Mouse (Mus musculus) ES-E14 (cell line): ENCODE data around the gene Trdn. TPM values are rescaled to one million over a fixed set of nuclear protein-coding genes. Genes with fewer than 3 reads are reported as not detected.

ENCODE experiments used
- DNase-seq: peaks from one replicate; pipeline ENCODE4 v3.0.0-alpha.2; 2013; ENCODE audit warnings: low read depth, low spot score
- H3K27ac ChIP-seq: 2 replicates; pipeline ENCODE4 v1.5.1; 2012; ENCODE audit warnings: low read depth, mild to moderate bottlenecking, low read length, moderate library complexity, mixed read lengths; ENCODE audit not compliant: poor library complexity, insufficient read depth, severe bottlenecking
- H3K36me3 ChIP-seq: 2 replicates; pipeline ENCODE4 v1.6.1; 2012; ENCODE audit warnings: mild to moderate bottlenecking, low read length, moderate library complexity, mixed read lengths; ENCODE audit not compliant: control insufficient read depth, poor library complexity, insufficient read depth, severe bottlenecking
- H3K4me1 ChIP-seq, 2 experiments: fragments of 150-350 bp in 1 of 2; sonication (generic) in 1 of 2; 2 replicates each; pipeline ENCODE4 v1.6.1; 2012; ENCODE audit warnings: low read length in 2 of 2, mild to moderate bottlenecking in 1 of 2, mixed read lengths in 1 of 2; ENCODE audit not compliant: control insufficient read depth in 2 of 2, insufficient read depth in 2 of 2, poor library complexity in 1 of 2
- H3K4me3 ChIP-seq, 2 experiments: fragments of 150-350 bp in 1 of 2; sonication (generic) in 1 of 2; 2 replicates each; pipeline ENCODE4 v1.5.1; 2012; ENCODE audit warnings: low read length in 2 of 2, low read depth in 1 of 2, mild to moderate bottlenecking in 1 of 2, mixed read lengths in 1 of 2; ENCODE audit not compliant: insufficient read depth in 1 of 2, poor library complexity in 1 of 2, severe bottlenecking in 1 of 2
- H3K9ac ChIP-seq: 2 replicates; pipeline ENCODE4 v1.6.1; 2012; ENCODE audit warnings: low read depth, mild to moderate bottlenecking, low read length, mixed read lengths; ENCODE audit not compliant: poor library complexity, insufficient read depth, severe bottlenecking
- H3K9me3 ChIP-seq: fragments of 150-350 bp; sonication (generic); 2 replicates; pipeline ENCODE4 v1.6.1; 2012; ENCODE audit warnings: low read depth, mild to moderate bottlenecking, low read length; ENCODE audit not compliant: control insufficient read depth, insufficient read depth
- CHD2 ChIP-seq: IDR thresholded peaks from 2 replicates; pipeline ENCODE4 v1.6.1; 2014; ENCODE audit warnings: mild to moderate bottlenecking, low read depth, low read length, inconsistent platforms
- HCFC1 ChIP-seq: IDR thresholded peaks from 2 replicates; pipeline ENCODE4 v1.6.1; 2012; ENCODE audit warnings: low read length, inconsistent platforms, borderline replicate concordance; ENCODE audit not compliant: insufficient read depth
- MAFK ChIP-seq: IDR thresholded peaks from 2 replicates; pipeline ENCODE4 v1.6.1; 2014; ENCODE audit warnings: mild to moderate bottlenecking, low read depth, low read length, inconsistent platforms; ENCODE audit not compliant: insufficient read depth
- ZC3H11A ChIP-seq: IDR thresholded peaks from 2 replicates; pipeline ENCODE4 v1.6.1; 2012; ENCODE audit warnings: low read depth, mild to moderate bottlenecking, inconsistent platforms, low read length, borderline replicate concordance
- ZNF384 ChIP-seq: IDR thresholded peaks from 2 replicates; pipeline ENCODE4 v1.6.1; 2012; ENCODE audit warnings: low read depth, low read length, inconsistent platforms
- in situ Hi-C, 2 experiments: fragments of 600-800 bp; cut with MboI; formaldehyde crosslinking; loops; one replicate each; pipeline ENCODE4 v1.15.1; 2025; ENCODE audit warnings: low sequenced_read_pairs in 2 of 2, inconsistent platforms in 1 of 2; ENCODE audit not compliant: unreplicated experiment in 2 of 2
- total RNA-seq: library from RNA; depleted of rRNA; stranded (reverse); fragments of 300-350 nt; gene quantifications from 2 replicates; pipeline ENCODE4 v1.2.3, GENCODE M21; 2012; rRNA removed

Gene Trdn
- total RNA-seq = not detected in 2 replicates

DNA sequence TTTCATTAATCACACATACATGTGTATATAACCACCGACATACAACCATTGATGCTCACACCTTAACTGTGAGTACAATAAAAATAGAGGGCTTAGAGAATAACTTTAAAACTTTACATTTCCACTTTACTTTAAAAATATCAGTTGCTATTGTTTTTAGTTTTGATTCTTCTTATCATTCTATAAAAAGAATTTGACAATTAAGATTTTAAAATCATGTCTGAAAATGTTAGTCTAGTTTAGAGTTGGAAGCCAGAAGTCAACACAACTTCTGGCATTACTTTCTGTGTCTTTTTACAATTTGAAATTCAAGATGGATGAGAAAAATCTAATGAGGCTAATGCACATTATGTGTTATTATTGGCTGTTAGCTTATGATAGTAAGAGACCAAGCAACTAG lies at the start of gene Trdn:
TSS of gene Trdn (plus strand) at position 301 of the 400 bp plus-strand sequence.
- Histone ChIP-seq H3K4me3 (no peak within 1 kb of the TSS), H3K9me3 (no peaks in the 10 kb centered on the region), H3K27ac (no peak within 1 kb of the TSS), H3K4me1 (no peaks in the 10 kb centered on the region), H3K9ac (no peak within 1 kb of the TSS), H3K36me3 (no peaks in the 10 kb centered on the region)
- TF ChIP-seq MAFK (no peak), CHD2 (no peak), ZNF384 (no peak), HCFC1 (no peak), ZC3H11A (no peak)
- in situ Hi-C loops = no loop called here
- DNase-seq = no peak

DNA sequence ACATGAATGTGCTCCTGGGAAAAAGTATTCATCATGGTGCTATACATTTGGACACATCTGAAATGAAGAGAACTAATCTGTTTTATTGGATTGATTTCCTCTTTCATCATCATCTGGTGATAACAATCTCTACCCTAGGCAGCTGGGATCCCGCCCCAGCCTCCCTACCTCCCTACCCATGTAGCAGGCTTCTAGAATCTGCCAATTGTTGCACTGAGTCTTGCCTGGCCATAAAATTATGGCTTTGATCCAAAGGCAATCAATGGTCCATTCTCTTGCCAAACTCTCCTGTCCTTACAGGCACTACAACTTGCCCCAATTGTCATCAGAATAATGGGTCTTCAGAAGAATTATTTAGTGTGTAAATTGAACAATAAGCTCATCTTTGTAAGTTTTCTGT lies 19.6 kb upstream of the Trdn start:
- no peak overlapping the region for H3K4me3 ChIP-seq
- no peaks in the 10 kb centered on the region for H3K4me1 ChIP-seq
- H3K9ac ChIP-seq = no peak overlapping the region
- no peak for DNase-seq
- H3K36me3 ChIP-seq = no peaks in the 10 kb centered on the region
- no peak overlapping the region for H3K27ac ChIP-seq
- in situ Hi-C loops = no loop called here
- TF ChIP-seq ZC3H11A (no peak), CHD2 (no peak), MAFK (no peak), HCFC1 (no peak), ZNF384 (no peak)
- H3K9me3 ChIP-seq = no peaks in the 10 kb centered on the region

DNA sequence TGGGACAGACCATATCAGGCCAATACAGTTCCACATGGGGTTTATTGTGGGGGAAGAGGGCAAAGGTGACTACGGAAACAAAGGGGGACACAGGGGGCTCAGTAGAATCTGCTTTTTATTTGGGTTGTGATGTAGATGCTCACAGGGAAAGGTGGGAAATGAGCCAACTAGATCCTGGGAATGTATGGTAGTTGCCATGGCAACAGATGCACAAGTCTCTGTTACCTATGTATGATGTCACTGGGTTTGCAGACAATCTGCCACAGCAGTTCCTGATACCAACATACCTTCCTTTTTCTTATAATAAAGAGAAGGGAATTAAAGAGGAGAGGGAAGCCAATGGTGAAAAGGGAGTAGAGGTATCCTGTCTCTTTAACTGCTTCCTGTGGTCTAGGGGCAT lies 14.8 kb upstream of the Trdn start:
- H3K4me1 ChIP-seq = no peaks in the 10 kb centered on the region
- no peak for DNase-seq
- H3K9ac ChIP-seq = no peak overlapping the region
- H3K9me3 ChIP-seq = no peaks in the 10 kb centered on the region
- TF ChIP-seq ZC3H11A (no peak), HCFC1 (no peak), CHD2 (no peak), ZNF384 (no peak), MAFK (no peak)
- no peak overlapping the region for H3K27ac ChIP-seq
- in situ Hi-C loops = no loop called here
- H3K36me3 ChIP-seq = no peaks in the 10 kb centered on the region
- H3K4me3 ChIP-seq = no peak overlapping the region

DNA sequence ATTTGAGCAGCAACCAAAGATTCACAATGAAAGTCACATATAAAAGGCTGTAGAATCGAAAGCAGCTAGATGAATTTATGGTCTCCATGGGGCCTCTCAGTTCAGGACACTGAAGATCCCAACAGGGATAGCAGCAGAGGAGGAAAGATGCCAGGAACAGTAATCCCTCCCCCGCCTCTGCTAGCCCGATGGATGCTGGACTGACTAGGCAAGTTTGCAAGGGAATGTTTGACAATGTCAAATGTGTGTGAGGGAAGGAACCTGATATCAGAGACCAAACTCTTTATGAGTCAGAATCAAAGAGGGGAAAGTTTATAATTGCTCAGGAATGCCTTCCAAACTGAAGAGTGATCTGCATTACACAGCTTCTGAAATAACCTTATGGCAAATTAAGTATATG lies 7.2 kb upstream of the Trdn start:
- Histone ChIP-seq H3K4me1 (no peaks in the 10 kb centered on the region), H3K9me3 (no peaks in the 10 kb centered on the region), H3K4me3 (no peak overlapping the region), H3K9ac (no peak overlapping the region), H3K36me3 (no peaks in the 10 kb centered on the region), H3K27ac (no peak overlapping the region)
- TF ChIP-seq ZC3H11A (no peak), CHD2 (no peak), HCFC1 (no peak), MAFK (no peak), ZNF384 (no peak)
- DNase-seq = no peak
- in situ Hi-C loops = no loop called here
